Mouse (Mus musculus) bone marrow macrophage, adult 2 months (primary cell): ENCODE results near the gene Il1rl2.

Experiments used
- CTCF ChIP-seq: IDR thresholded peaks from 2 replicates; pipeline ENCODE4 v1.5.1; 2012; ENCODE audit warnings: low read depth, mild to moderate bottlenecking, low read length, moderate library complexity
- POLR2A ChIP-seq: IDR thresholded peaks from 2 replicates; pipeline ENCODE4 v1.6.1; 2012; ENCODE audit warnings: mild to moderate bottlenecking, low read depth, low read length, borderline replicate concordance

GRCm38 (mm10) chr1:40352904-40353286 lies 28.5 kb downstream of the Il1rl2 start:
- TF ChIP-seq CTCF, result no peak
- no peak for TF ChIP-seq POLR2A
